Mouse (Mus musculus): ENCODE data around the gene Triobp.

The Triobp gene

GRCm38 (mm10) chr15:78962885-78963284, 15.4 kb downstream of the Triobp start:
- in situ Hi-C loops (cut with MboI, MseI): no loop called here

GRCm38 (mm10) chr15:78971626-78972025, 24.1 kb downstream of the Triobp start:
- in situ Hi-C loops (cut with MboI, MseI): no loop called here

- in situ Hi-C loops (cut with MboI, MseI): no loop called here
Observed at GRCm38 (mm10) chr15:78973950-78974349, 26.4 kb downstream of the Triobp start.

- in situ Hi-C loops (cut with MboI, MseI): no loop called here
Observed at GRCm38 (mm10) chr15:78977676-78978159, 30.2 kb downstream of the Triobp start.

- in situ Hi-C loops (cut with MboI, MseI): no loop called here
Observed at GRCm38 (mm10) chr15:78978875-78979274, 31.4 kb downstream of the Triobp start.

- in situ Hi-C loops (cut with MboI, MseI): no loop called here
Observed at GRCm38 (mm10) chr15:78980084-78980483, 32.6 kb downstream of the Triobp start.

- in situ Hi-C loops (cut with MboI, MseI): no loop called here
Observed at GRCm38 (mm10) chr15:78982658-78983435, 35.3 kb downstream of the Triobp start.

- in situ Hi-C loops (cut with MboI, MseI): no loop called here
Observed at GRCm38 (mm10) chr15:78983436-78984285, 36.1 kb downstream of the Triobp start.

- in situ Hi-C loops (cut with MboI, MseI): no loop called here
Observed at GRCm38 (mm10) chr15:78984286-78984778, 36.8 kb downstream of the Triobp start.

GRCm38 (mm10) chr15:78986536-78987220, 39.2 kb downstream of the Triobp start:
- in situ Hi-C loops (cut with MboI, MseI): no loop called here

- in situ Hi-C loops (cut with MboI, MseI): no loop called here
Observed at GRCm38 (mm10) chr15:78988499-78988971, 41.0 kb downstream of the Triobp start.

GRCm38 (mm10) chr15:78989152-78990092, 41.9 kb downstream of the Triobp start:
- in situ Hi-C loops (cut with MboI, MseI): no loop called here

- in situ Hi-C loops (cut with MboI, MseI): no loop called here
Observed at GRCm38 (mm10) chr15:78990093-78990463, 42.6 kb downstream of the Triobp start.

GRCm38 (mm10) chr15:78990970-78991525, 43.5 kb downstream of the Triobp start:
- in situ Hi-C loops (cut with MboI, MseI): no loop called here

- in situ Hi-C loops (cut with MboI, MseI): no loop called here
Observed at GRCm38 (mm10) chr15:78992235-78992634, 44.7 kb downstream of the Triobp start.

GRCm38 (mm10) chr15:78992925-78993324, 45.4 kb downstream of the Triobp start:
- in situ Hi-C loops (cut with MboI, MseI): no loop called here

GRCm38 (mm10) chr15:78995916-78996315, 48.4 kb downstream of the Triobp start:
- in situ Hi-C loops (cut with MboI, MseI): no loop called here

- in situ Hi-C loops (cut with MboI, MseI): no loop called here
Observed at GRCm38 (mm10) chr15:78996663-78997062, 49.1 kb downstream of the Triobp start.

- in situ Hi-C loops (cut with MboI, MseI): no loop called here
Observed at GRCm38 (mm10) chr15:78998348-78998747, 50.8 kb downstream of the Triobp start.

- in situ Hi-C loops (cut with MboI, MseI): no loop called here
Observed at GRCm38 (mm10) chr15:78999586-78999985, 52.1 kb downstream of the Triobp start.

Measured in regulatory T cell (primary cell).